Mouse (Mus musculus) kidney, adult 2 months (tissue): ENCODE results near the gene Traf7. TPM values are rescaled to one million over a fixed set of nuclear protein-coding genes. Genes with fewer than 3 reads are reported as not detected.

Experiments used
- DNase-seq: peaks from one replicate; pipeline ENCODE4 v3.0.0; 2021
- H3K27ac ChIP-seq: fragments of 200-500 bp; 2 replicates; pipeline ENCODE4 v1.5.1; 2012; ENCODE audit warnings: low read depth, low read length, control low read depth, inconsistent platforms; ENCODE audit not compliant: insufficient read depth
- H3K27me3 ChIP-seq: fragments of 200-500 bp; replicated peaks from 2 replicates; pipeline ENCODE4 v1.6.1; 2012; ENCODE audit warnings: mild to moderate bottlenecking, moderate library complexity, low read length, inconsistent platforms; ENCODE audit not compliant: control insufficient read depth, insufficient read depth
- H3K36me3 ChIP-seq: fragments of 200-500 bp; 2 replicates; pipeline ENCODE4 v1.6.1; 2012; ENCODE audit warnings: mild to moderate bottlenecking, moderate library complexity, low read length, inconsistent platforms; ENCODE audit not compliant: control insufficient read depth, insufficient read depth
- H3K4me1 ChIP-seq: fragments of 200-500 bp; 2 replicates; pipeline ENCODE4 v1.6.1; 2011; ENCODE audit warnings: low read length; ENCODE audit not compliant: control insufficient read depth, insufficient read depth
- H3K4me3 ChIP-seq: fragments of 200-500 bp; 2 replicates; pipeline ENCODE4 v1.5.1; 2011; ENCODE audit warnings: mild to moderate bottlenecking, low read depth, low read length, control low read depth; ENCODE audit not compliant: insufficient read depth
- CTCF ChIP-seq: fragments of 200-500 bp; conservative IDR thresholded peaks from 2 replicates; pipeline ENCODE4 v1.5.1; 2011; ENCODE audit warnings: low read depth, mild to moderate bottlenecking, control low read depth, low read length, moderate library complexity, mixed read lengths; ENCODE audit not compliant: insufficient read depth, insufficient read length
- POLR2A ChIP-seq: fragments of 200-500 bp; IDR thresholded peaks from one replicate; pipeline ENCODE4 v1.6.1; 2011; ENCODE audit warnings: low read depth, low read length, control low read depth
- WGBS: fragments of 180-500 bp; shearing (Covaris S2); methylation state at CpG from one replicate; pipeline ENCODE4 v1.1.7; 2018; 5-methylcytosine and 5-hydroxymethylcytosine counted together
- polyA plus RNA-seq: library from polyadenylated mRNA; depleted of rRNA; stranded (reverse); fragments of >200 nt; gene quantifications from 2 replicates; pipeline ENCODE4 v1.2.3, GENCODE M21; 2012

Gene Traf7
- polyA plus RNA-seq, 1 experiment, result 108 TPM

- H3K27ac ChIP-seq, result no peak overlapping the region
- H3K4me3 ChIP-seq, result no peak overlapping the region
- H3K36me3 ChIP-seq, result no peaks in the 10 kb centered on the region
- no peaks in the 10 kb centered on the region for H3K4me1 ChIP-seq
- TF ChIP-seq CTCF (no peak), POLR2A (no peak)
- 98% methylated on average over 4 of the region's 4 CpGs for WGBS
- H3K27me3 ChIP-seq, result no peaks in the 10 kb centered on the region; the same call in 1 of the 2 replicates
- DNase-seq, result no peak
Observed at GRCm38 (mm10) chr17:24490399-24490798, 37.3 kb downstream of the Traf7 start.

GRCm38 (mm10) chr17:24489265-24490030 is 38.3 kb downstream of the Traf7 start:
- peak overlapping the region; percentile 53; the same call in 1 of the 2 replicates for H3K4me3 ChIP-seq
- H3K27me3 ChIP-seq, result no peaks in the 10 kb centered on the region; the same call in 1 of the 2 replicates
- H3K27ac ChIP-seq, result no peak overlapping the region
- no peaks in the 10 kb centered on the region for H3K4me1 ChIP-seq
- DNase-seq, result no peak
- H3K36me3 ChIP-seq, result no peaks in the 10 kb centered on the region
- WGBS, result 39% methylated on average over 19 of the region's 19 CpGs
- TF ChIP-seq CTCF, result no peak
- no peak for TF ChIP-seq POLR2A

- TF ChIP-seq CTCF (no peak), POLR2A (no peak)
- Histone ChIP-seq H3K36me3 (no peaks in the 10 kb centered on the region), H3K27ac (no peak overlapping the region), H3K4me3 (peak overlapping the region; percentile 53), H3K27me3 (no peaks in the 10 kb centered on the region; the same call in 1 of the 2 replicates), H3K4me1 (no peaks in the 10 kb centered on the region)
- WGBS, result under 1% methylated on average over 73 of the region's 81 CpGs
- no peak for DNase-seq
Observed at GRCm38 (mm10) chr17:24488662-24489264, 39.0 kb downstream of the Traf7 start.

GRCm38 (mm10) chr17:24488186-24488661 is 39.5 kb downstream of the Traf7 start, which contains the start of gene Caskin1:
Caskin1 (plus strand) TSS chr17:24488601.
- Histone ChIP-seq H3K27me3 (no peaks in the 10 kb centered on the region; the same call in 1 of the 2 replicates), H3K4me1 (no peaks in the 10 kb centered on the region), H3K4me3 (peak within 1 kb of the TSS; percentile 53), H3K36me3 (no peaks in the 10 kb centered on the region), H3K27ac (no peak within 1 kb of the TSS)
- no peak for DNase-seq
- TF ChIP-seq POLR2A, result no peak
- no peak for TF ChIP-seq CTCF
- 1% methylated on average over 44 of the region's 45 CpGs for WGBS

GRCm38 (mm10) chr17:24485090-24485860 is 42.5 kb downstream of the Traf7 start:
- 60% methylated on average over 11 of the region's 11 CpGs for WGBS
- no peak for TF ChIP-seq CTCF
- TF ChIP-seq POLR2A, result no peak
- H3K4me1 ChIP-seq, result no peaks in the 10 kb centered on the region

GRCm38 (mm10) chr17:24483495-24483894 is 44.2 kb downstream of the Traf7 start:
- Histone ChIP-seq H3K4me1 (no peaks in the 10 kb centered on the region), H3K4me3 (no peak overlapping the region), H3K27ac (no peak overlapping the region), H3K36me3 (no peaks in the 10 kb centered on the region), H3K27me3 (no peaks in the 10 kb centered on the region)
- no peak for DNase-seq
- WGBS, result 94% methylated on average over 3 of the region's 3 CpGs
- TF ChIP-seq CTCF (no peak), POLR2A (no peak)

More at GRCm38 (mm10) chr17:24485090-24485860, 42.5 kb downstream of the Traf7 start:
- no peaks in the 10 kb centered on the region for H3K36me3 ChIP-seq
- no peaks in the 10 kb centered on the region; the same call in 1 of the 2 replicates for H3K27me3 ChIP-seq
- H3K4me3 ChIP-seq, result no peak overlapping the region
- DNase-seq, result no peak
- no peak overlapping the region for H3K27ac ChIP-seq
